Mouse (Mus musculus): ENCODE results near the gene Kcnn3. TPM values are rescaled to one million over a fixed set of nuclear protein-coding genes. Genes with fewer than 3 reads are reported as not detected.
A peak's percentile ranks its signal among the peaks of the same experiment; 100 is the strongest.

The Kcnn3 gene
- polyA plus RNA-seq, 1 experiment from 2014 or later = 5.3 TPM

GRCm38 (mm10) chr3:89715967-89716256 lies 195.9 kb downstream of the Kcnn3 start:
- 0 out of 2 replicates have a peak overlapping the region, but pooled peaks have one; percentile 91 for H3K27ac ChIP-seq (replicated peaks; ENCODE audit: low read depth, low read length)
- no peak for ATAC-seq (ENCODE audit: low FRiP score, low TSS enrichment)
- no peak for DNase-seq

GRCm38 (mm10) chr3:89722032-89722431 lies 202.1 kb downstream of the Kcnn3 start:
- Histone ChIP-seq H3K4me2 (ENCODE audit: low read length) (no peak overlapping the region), H3K9me3 (ENCODE audit: control insufficient read depth, low read length) (no peaks in the 10 kb centered on the region), H3K27me3 (ENCODE audit: control insufficient read depth, insufficient read depth, low read length) (no peaks in the 10 kb centered on the region), H3K9ac (replicated peaks; ENCODE audit: low read length) (no peak overlapping the region), H3K27ac (replicated peaks; ENCODE audit: low read depth, low read length) (no peak overlapping the region), H3K36me3 (ENCODE audit: control insufficient read depth, insufficient read depth, low read length) (no peaks in the 10 kb centered on the region), H3K4me3 (replicated peaks; ENCODE audit: low read depth, low read length) (no peak overlapping the region), H3K4me1 (ENCODE audit: control insufficient read depth, insufficient read depth, low read length) (0 out of 2 replicates have a peak, but pooled peaks cover 4% of the 10 kb centered on the region)
- ATAC-seq (ENCODE audit: low FRiP score, low TSS enrichment) = no peak
- DNase-seq = no peak

More at GRCm38 (mm10) chr3:89715967-89716256, 195.9 kb downstream of the Kcnn3 start:
- Histone ChIP-seq H3K27me3 (ENCODE audit: control insufficient read depth, insufficient read depth, low read length) (no peaks in the 10 kb centered on the region), H3K9me3 (ENCODE audit: control insufficient read depth, low read length) (no peaks in the 10 kb centered on the region), H3K4me1 (ENCODE audit: control insufficient read depth, insufficient read depth, low read length) (peaks cover 15% of the 10 kb centered on the region), H3K4me3 (replicated peaks; ENCODE audit: low read depth, low read length) (peak overlapping the region; percentile 95), H3K9ac (replicated peaks; ENCODE audit: low read length) (peak overlapping the region; percentile 97), H3K36me3 (ENCODE audit: control insufficient read depth, insufficient read depth, low read length) (no peaks in the 10 kb centered on the region), H3K4me2 (ENCODE audit: low read length) (peak overlapping the region; percentile 81)
- 49% methylated on average over 6 of the region's 6 CpGs for WGBS

- no peaks in the 10 kb centered on the region for H3K36me3 ChIP-seq (ENCODE audit: control insufficient read depth, insufficient read depth, low read length)
- ATAC-seq (ENCODE audit: low FRiP score, low TSS enrichment) (no peak), DNase-seq (peak; percentile 30)
- no peak overlapping the region for H3K9ac ChIP-seq (replicated peaks; ENCODE audit: low read length)
- 0 out of 2 replicates have a peak, but pooled peaks cover 4% of the 10 kb centered on the region for H3K4me1 ChIP-seq (ENCODE audit: control insufficient read depth, insufficient read depth, low read length)
- H3K9me3 ChIP-seq (ENCODE audit: control insufficient read depth, low read length) = no peaks in the 10 kb centered on the region
- H3K4me2 ChIP-seq (ENCODE audit: low read length) = no peak overlapping the region
- WGBS = 62% methylated on average over 7 of the region's 7 CpGs
- H3K4me3 ChIP-seq (replicated peaks; ENCODE audit: low read depth, low read length) = no peak overlapping the region
- no peak overlapping the region for H3K27ac ChIP-seq (replicated peaks; ENCODE audit: low read depth, low read length)
- no peaks in the 10 kb centered on the region for H3K27me3 ChIP-seq (ENCODE audit: control insufficient read depth, insufficient read depth, low read length)
These were observed 203.6 kb downstream of the Kcnn3 start for GRCm38 (mm10) chr3:89723400-89724084.

Other genes starting within 250 kb of the Kcnn3 start
- gene Slc50a1, start 249.6 kb upstream of the Kcnn3 start, polyA plus RNA-seq (2014; fragmentation: Nextera tagmentation; extraction: Ambion mirVana) = 35.3 and 38.1 TPM in 2 replicates
- 5.2 and 8.7 TPM in 2 replicates for gene Efna1, start 239.0 kb upstream of the Kcnn3 start, polyA plus RNA-seq (2014; fragmentation: Nextera tagmentation; extraction: Ambion mirVana)
- gene Efna3, start 197.2 kb upstream of the Kcnn3 start, polyA plus RNA-seq (2014; fragmentation: Nextera tagmentation; extraction: Ambion mirVana) = 31.1 and 43.4 TPM in 2 replicates
- gene Efna4, start 182.1 kb upstream of the Kcnn3 start, polyA plus RNA-seq (2014; fragmentation: Nextera tagmentation; extraction: Ambion mirVana) = 5.6 and 5.9 TPM in 2 replicates
- 32.2 and 36.2 TPM in 2 replicates for gene Adam15, start 170.2 kb upstream of the Kcnn3 start, polyA plus RNA-seq (2014; fragmentation: Nextera tagmentation; extraction: Ambion mirVana)
- gene Dcst2, start 158.2 kb upstream of the Kcnn3 start, polyA plus RNA-seq (2014; fragmentation: Nextera tagmentation; extraction: Ambion mirVana) = 0.14 and 0.36 TPM in 2 replicates
- 0.54 and 0.55 TPM in 2 replicates for gene Dcst1, start 154.9 kb upstream of the Kcnn3 start, polyA plus RNA-seq (2014; fragmentation: Nextera tagmentation; extraction: Ambion mirVana)
- gene Zbtb7b, start 125.4 kb upstream of the Kcnn3 start, polyA plus RNA-seq (2014; fragmentation: Nextera tagmentation; extraction: Ambion mirVana) = 0.42 and 0.47 TPM in 2 replicates
- 0.53 TPM in 1 of 2 replicates, not detected in the other for gene Lenep, start 117.4 kb upstream of the Kcnn3 start, polyA plus RNA-seq (2014; fragmentation: Nextera tagmentation; extraction: Ambion mirVana)
- 34.8 and 34.9 TPM in 2 replicates for gene Flad1, start 108.3 kb upstream of the Kcnn3 start, polyA plus RNA-seq (2014; fragmentation: Nextera tagmentation; extraction: Ambion mirVana)
- 103 and 115 TPM in 2 replicates for gene Cks1b, start 101.8 kb upstream of the Kcnn3 start, polyA plus RNA-seq (2014; fragmentation: Nextera tagmentation; extraction: Ambion mirVana)
- 5.9 and 10.2 TPM in 2 replicates for gene Shc1, start 101.7 kb upstream of the Kcnn3 start, polyA plus RNA-seq (2014; fragmentation: Nextera tagmentation; extraction: Ambion mirVana)
- 43.4 and 50.6 TPM in 2 replicates for gene Pygo2, start 90.0 kb upstream of the Kcnn3 start, polyA plus RNA-seq (2014; fragmentation: Nextera tagmentation; extraction: Ambion mirVana)
- 7.6 and 9.7 TPM in 2 replicates for gene Pbxip1, start 83.5 kb upstream of the Kcnn3 start, polyA plus RNA-seq (2014; fragmentation: Nextera tagmentation; extraction: Ambion mirVana)
- gene Pmvk, start 65.6 kb upstream of the Kcnn3 start, polyA plus RNA-seq (2014; fragmentation: Nextera tagmentation; extraction: Ambion mirVana) = 106 and 132 TPM in 2 replicates
- gene Adar, start 194.9 kb downstream of the Kcnn3 start, polyA plus RNA-seq (2014; fragmentation: Nextera tagmentation; extraction: Ambion mirVana) = 26.1 and 33.6 TPM in 2 replicates
- 29.6 and 31.5 TPM in 2 replicates for gene Chrnb2, start 244.5 kb downstream of the Kcnn3 start, polyA plus RNA-seq (2014; fragmentation: Nextera tagmentation; extraction: Ambion mirVana)

Measured in midbrain, embryonic 14.5 days (tissue).